Mouse (Mus musculus): ENCODE measurements around the gene Insm2.

The Insm2 gene

GRCm38 (mm10) chr12:55600503-55600994 is 1.3 kb downstream of the Insm2 start:
- no peak for DNase-seq (ENCODE audit: extremely low read depth, low read depth, low spot score)

DNA sequence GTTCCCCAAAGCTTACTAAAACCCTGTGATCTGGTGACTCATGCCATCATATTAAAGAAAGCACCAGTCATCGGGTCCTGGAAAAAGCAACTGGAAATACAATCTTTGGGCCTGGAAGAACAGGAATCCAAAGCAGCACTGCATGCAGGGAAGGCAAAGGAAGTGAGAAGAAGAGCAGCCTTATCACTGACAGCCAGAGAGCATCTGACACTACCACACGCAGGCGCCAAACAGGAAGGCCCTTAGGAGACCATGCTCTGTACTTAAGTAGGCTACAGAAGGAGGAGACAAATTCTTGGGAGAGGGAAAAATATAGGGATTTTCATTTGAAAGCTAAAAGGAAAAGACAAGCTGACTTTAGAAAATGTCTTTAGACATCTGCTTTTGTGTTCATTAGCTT is 5.2 kb downstream of the Insm2 start:
- no peak for DNase-seq (ENCODE audit: extremely low read depth, low read depth, low spot score)

DNA sequence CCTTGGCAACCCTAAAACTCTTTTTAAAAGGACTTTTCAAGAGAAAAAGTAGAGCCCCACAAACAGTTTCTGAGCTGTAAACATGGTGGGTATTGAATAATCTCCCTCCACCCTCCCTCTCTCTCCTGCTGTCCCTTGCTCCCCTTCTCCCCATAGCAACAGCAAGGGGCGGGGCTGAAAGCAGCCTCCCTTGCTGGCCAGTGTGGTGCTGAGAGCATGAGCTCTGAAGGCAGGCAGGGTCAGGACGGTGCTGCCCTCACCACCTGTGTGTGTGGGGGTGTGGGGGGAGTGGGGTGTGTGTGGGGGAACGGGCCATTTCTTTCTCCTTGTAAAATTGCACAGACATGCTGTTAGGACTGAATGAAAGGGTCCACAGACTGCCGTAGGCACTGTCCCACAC is 8.7 kb downstream of the Insm2 start:
- no peak for DNase-seq (ENCODE audit: extremely low read depth, low read depth, low spot score)

- no peak for DNase-seq (ENCODE audit: extremely low read depth, low read depth, low spot score)
These were observed 11.6 kb downstream of the Insm2 start for GRCm38 (mm10) chr12:55610812-55611211.

- no peak for DNase-seq (ENCODE audit: extremely low read depth, low read depth, low spot score)
These were observed 21.1 kb downstream of the Insm2 start for GRCm38 (mm10) chr12:55620321-55620720.

DNA sequence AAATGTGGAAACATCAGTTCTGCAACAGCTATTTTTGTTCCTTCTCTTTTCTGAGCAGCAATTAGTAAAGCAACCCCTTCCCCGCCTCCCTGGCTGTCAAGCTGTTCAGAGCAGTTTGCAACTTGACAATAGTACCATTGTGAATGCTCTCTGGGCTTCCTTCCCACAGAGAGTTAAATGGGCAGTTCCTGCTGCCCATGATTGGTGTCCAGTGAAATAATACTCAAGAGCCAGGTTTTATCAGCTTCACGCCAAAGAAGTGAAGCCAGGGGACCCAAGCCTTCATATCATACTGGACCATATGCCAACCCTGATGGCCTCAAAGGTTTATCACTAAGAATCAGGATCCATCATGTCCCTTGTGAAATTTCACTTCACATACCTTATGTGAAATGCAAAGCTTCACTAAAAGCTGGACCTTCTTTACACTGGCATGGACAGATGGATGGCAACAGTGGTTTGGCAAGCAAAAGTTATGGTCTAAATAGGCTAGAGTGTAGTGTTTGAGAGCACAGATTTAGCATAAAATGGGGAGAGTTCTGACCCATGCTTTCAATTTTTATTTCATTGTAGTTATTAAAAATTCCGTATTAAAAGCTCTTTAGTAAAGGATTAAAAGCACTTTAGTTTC is 23.5 kb downstream of the Insm2 start:
- no peak for DNase-seq (ENCODE audit: extremely low read depth, low read depth, low spot score)

DNA sequence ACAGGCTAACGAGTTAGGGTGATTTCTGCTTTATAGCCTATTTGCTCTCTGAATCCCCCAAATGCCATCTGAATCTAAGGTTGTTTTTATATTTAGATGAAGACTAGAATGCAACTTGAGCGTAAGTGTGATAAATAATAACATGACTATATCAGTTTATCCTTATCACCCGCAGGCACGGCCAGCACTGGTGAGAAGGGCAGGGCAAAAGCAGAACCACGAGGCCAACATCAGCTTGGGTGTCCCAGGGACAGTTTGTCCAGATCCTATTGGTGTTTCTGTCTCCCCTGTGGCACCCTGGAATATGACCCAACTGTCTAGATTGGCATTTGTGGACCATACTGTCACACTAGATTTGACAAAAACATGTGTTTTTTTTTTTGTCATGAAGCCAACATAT is 24.0 kb downstream of the Insm2 start:
- DNase-seq (ENCODE audit: extremely low read depth, low read depth, low spot score), result no peak

DNA sequence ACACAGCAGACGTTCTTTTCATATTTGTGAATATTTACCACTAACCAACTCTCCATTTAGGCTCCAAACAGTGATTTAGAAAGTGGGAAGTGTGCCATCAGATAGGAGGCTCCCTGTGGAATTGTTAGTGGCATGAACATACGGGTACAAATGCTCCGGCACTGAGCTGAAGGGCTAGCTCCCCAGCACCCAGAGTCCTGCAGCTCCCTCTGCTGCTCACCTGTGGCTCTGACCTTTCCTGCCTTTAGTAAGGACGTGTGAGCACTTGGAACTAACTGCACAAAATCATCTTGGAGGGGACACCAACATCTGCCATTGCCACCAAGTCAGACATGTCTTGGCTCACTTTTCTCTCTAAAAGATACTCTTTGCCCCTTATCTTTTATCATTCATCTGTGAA is 27.5 kb downstream of the Insm2 start:
- no peak for DNase-seq (ENCODE audit: extremely low read depth, low read depth, low spot score)

DNA sequence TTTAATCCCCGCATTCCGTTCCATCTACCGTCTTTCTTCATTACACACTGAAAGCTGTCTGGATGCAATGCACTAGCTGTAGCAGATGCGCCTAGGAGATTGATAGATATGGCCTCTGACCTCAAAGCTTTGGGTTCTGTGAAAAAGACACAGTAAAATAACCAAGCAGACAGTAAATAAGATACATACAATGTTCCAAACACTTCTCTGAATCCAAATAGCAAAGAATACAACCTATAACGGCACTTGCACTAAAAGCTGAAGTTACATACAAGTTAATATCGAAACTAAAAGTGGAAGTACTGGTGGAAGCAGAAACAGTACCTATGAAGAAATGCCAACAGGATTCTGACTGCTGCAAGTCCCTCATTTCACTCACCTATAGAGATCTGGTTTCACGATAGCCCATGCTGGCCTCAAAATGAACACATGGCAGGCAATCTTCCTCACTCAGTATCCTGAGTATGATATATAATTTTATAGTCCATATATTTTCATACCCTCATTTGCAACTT is 48.8 kb downstream of the Insm2 start:
- no peak for DNase-seq (ENCODE audit: extremely low read depth, low read depth, low spot score)

All from fat pad, adult 2 months (tissue).